Mouse (Mus musculus): ENCODE data around the gene Tcf3. TPM values are rescaled to one million over a fixed set of nuclear protein-coding genes. Genes with fewer than 3 reads are reported as not detected.

The Tcf3 gene
- total and polyA plus RNA-seq, 3 experiments, result 146 to 223 (median 207) TPM

DNA sequence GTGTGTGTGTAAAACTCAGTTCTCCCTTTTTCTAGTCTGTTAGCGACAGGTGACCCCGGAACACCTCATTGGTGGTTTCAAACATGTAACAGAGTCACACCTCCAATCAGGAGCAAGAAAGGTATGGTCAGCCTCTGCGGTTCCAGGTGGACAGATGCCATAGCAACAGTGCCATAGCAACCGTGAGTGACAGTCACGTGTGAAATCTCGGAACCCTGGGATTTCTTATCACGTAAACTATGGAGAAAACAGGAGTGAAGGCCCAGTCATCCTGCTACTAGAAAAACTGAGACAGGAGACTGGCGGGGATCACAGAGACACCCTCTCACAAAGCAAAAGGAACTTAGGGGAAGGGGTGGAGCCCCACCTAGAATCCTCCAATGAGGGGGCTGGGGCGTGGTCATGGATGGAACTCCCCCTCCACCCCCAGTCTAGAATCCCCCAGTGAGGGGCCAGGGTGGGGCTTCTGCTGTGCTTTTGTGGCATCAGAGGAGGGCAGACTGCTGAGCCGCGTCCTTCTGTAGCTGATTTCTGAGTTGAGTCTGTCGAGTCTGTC is 62.0 kb downstream of the Tcf3 start (continued):
- TF ChIP-seq USF1 (IDR thresholded peaks at IDR 0.05; ENCODE audit: low read depth, low read length) (peak; percentile 44), SMC3 (IDR thresholded peaks at IDR 0.05; ENCODE audit: low read depth, low read length) (no peak), ZNF384 (IDR thresholded peaks at IDR 0.05; ENCODE audit: low read depth, low read length) (no peak), MYC (IDR thresholded peaks at IDR 0.05; ENCODE audit: low read depth, low read length) (no peak), RCOR1 (conservative IDR thresholded peaks at IDR 0.05; ENCODE audit: low read depth, low read length) (no peak), EP300 (IDR thresholded peaks at IDR 0.05; ENCODE audit: low read length) (no peak), RAD21 (IDR thresholded peaks at IDR 0.05; ENCODE audit: low read depth, low read length) (no peak), ZC3H11A (IDR thresholded peaks at IDR 0.05; ENCODE audit: low read depth, low read length) (no peak), IRF4 (IDR thresholded peaks at IDR 0.05; ENCODE audit: low read depth, low read length) (no peak; the same call in 1 of the 2 replicates), ELF1 (IDR thresholded peaks at IDR 0.05; ENCODE audit: low read depth, low read length) (no peak), POLR2AphosphoS2 (IDR thresholded peaks at IDR 0.05; ENCODE audit: low read depth, low read length) (no peak), MEF2A (IDR thresholded peaks at IDR 0.05; ENCODE audit: borderline replicate concordance, low read depth, low read length) (no peak), GABPA (IDR thresholded peaks at IDR 0.05; ENCODE audit: insufficient replicate concordance, low read depth, low read length) (no peak), TBP (conservative IDR thresholded peaks at IDR 0.05; ENCODE audit: low read depth, low read length) (no peak)

- H3K4me3 ChIP-seq (replicated peaks in 1 of 3; ENCODE audit: low read depth in 2 of 3, low read length in 2 of 3, poor library complexity in 1 of 3), result no peak overlapping the region
- TF ChIP-seq CTCF (conservative IDR thresholded peaks at IDR 0.05 in 1 of 2, IDR thresholded peaks at IDR 0.05 in 1 of 2; ENCODE audit: low read depth in 2 of 2, low read length in 2 of 2), result peak; percentile 41 to 56; a peak in 3 of 4 replicates
- TF ChIP-seq SMC3 (IDR thresholded peaks at IDR 0.05; ENCODE audit: low read depth, low read length), result peak; percentile 39
- TF ChIP-seq MAZ (IDR thresholded peaks at IDR 0.05; ENCODE audit: low read depth, low read length), result no peak
- peak; percentile 33 for TF ChIP-seq RAD21 (IDR thresholded peaks at IDR 0.05; ENCODE audit: low read depth, low read length)
- in situ Hi-C loops (cut with MboI; ENCODE audit: low pct_ligation_motif_present, low pct_unique_long_range_greater_than_20kb, low sequenced_read_pairs) (loop anchor here (5.0 kb wide), 1 partner anchor 137 kb away; no protein-coding TSS in a partner anchor), dilution Hi-C loops (cut with MboI; ENCODE audit: extremely low pct_ligation_motif_present, extremely low pct_unique_long_range_greater_than_20kb, low sequenced_read_pairs) (no loop called here)
- no peak for DNase-seq (ENCODE audit: extremely low read depth)
- peaks cover 39% of the 10 kb centered on the region for H3K27me3 ChIP-seq (replicated peaks)
- H3K79me2 ChIP-seq (replicated peaks; ENCODE audit: control insufficient read depth, extremely low read depth, insufficient read depth, poor library complexity, severe bottlenecking), result no peaks in the 10 kb centered on the region
- H3K36me3 ChIP-seq (replicated peaks in 1 of 2; ENCODE audit: control insufficient read depth in 1 of 2, insufficient read depth in 1 of 2, low read length in 1 of 2), result no peaks in the 10 kb centered on the region
- no peak overlapping the region for H3K4me2 ChIP-seq (ENCODE audit: insufficient read depth, low read depth, poor library complexity, severe bottlenecking)
- peaks cover 9% of the 10 kb centered on the region for H3K9me3 ChIP-seq (replicated peaks; ENCODE audit: low read length)
- H3K9ac ChIP-seq (ENCODE audit: insufficient read depth, low read depth), result no peak overlapping the region
- H3K4me1 ChIP-seq (ENCODE audit: control insufficient read depth in 1 of 2, insufficient read depth in 2 of 2), result peaks cover 6 to 15% of the 10 kb centered on the region in 2 experiments
- no peak overlapping the region for H3K27ac ChIP-seq (ENCODE audit: insufficient read depth, low read depth)
Measured at GRCm38 (mm10) chr10:80369995-80370747, 63.3 kb downstream of the Tcf3 start.

DNA sequence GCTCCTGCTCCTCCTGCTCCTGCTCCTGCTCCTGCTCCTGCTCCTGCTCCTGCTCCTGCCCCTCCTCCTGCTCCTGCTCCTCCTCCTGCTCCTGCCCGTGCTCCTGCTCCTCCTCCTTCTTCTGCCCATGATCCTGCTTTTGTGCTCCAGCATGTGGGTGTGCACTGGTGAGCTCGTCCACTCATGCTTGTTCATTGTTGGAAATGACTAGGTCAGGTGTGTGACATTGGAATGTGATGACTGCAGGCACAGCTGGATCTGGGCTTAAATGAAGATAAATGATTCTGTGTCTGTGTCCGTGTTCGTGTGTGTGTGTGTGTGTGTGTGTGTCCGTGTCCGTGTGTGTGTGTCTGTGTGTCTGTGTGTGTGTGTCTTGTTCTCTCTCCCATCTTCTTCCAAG is 65.1 kb downstream of the Tcf3 start:
- Histone ChIP-seq H3K4me2 (ENCODE audit: insufficient read depth, low read depth, poor library complexity, severe bottlenecking) (no peak overlapping the region), H3K36me3 (replicated peaks in 1 of 2; ENCODE audit: control insufficient read depth in 1 of 2, insufficient read depth in 1 of 2, low read length in 1 of 2) (no peaks in the 10 kb centered on the region), H3K9ac (ENCODE audit: insufficient read depth, low read depth) (no peak overlapping the region), H3K9me3 (replicated peaks; ENCODE audit: low read length) (peaks cover 7% of the 10 kb centered on the region), H3K27ac (ENCODE audit: insufficient read depth, low read depth) (no peak overlapping the region), H3K4me3 (replicated peaks in 1 of 3; ENCODE audit: low read depth in 2 of 3, low read length in 2 of 3, poor library complexity in 1 of 3) (no peak overlapping the region), H3K27me3 (replicated peaks) (peaks cover 56% of the 10 kb centered on the region), H3K4me1 (ENCODE audit: control insufficient read depth in 1 of 2, insufficient read depth in 2 of 2) (peaks cover 6 to 15% of the 10 kb centered on the region in 2 experiments), H3K79me2 (replicated peaks; ENCODE audit: control insufficient read depth, extremely low read depth, insufficient read depth, poor library complexity, severe bottlenecking) (no peaks in the 10 kb centered on the region)
- no peak for TF ChIP-seq CHD1 (IDR thresholded peaks at IDR 0.05; ENCODE audit: low read depth, low read length)
- no peak for TF ChIP-seq USF2 (conservative IDR thresholded peaks at IDR 0.05; ENCODE audit: low read depth, low read length)
- no peak for TF ChIP-seq POLR2AphosphoS2 (IDR thresholded peaks at IDR 0.05; ENCODE audit: low read depth, low read length)
- TF ChIP-seq ZC3H11A (IDR thresholded peaks at IDR 0.05; ENCODE audit: low read depth, low read length), result no peak
- TF ChIP-seq ZKSCAN1 (IDR thresholded peaks at IDR 0.05; ENCODE audit: borderline replicate concordance, low read depth, low read length), result no peak
- TF ChIP-seq MAX (IDR thresholded peaks at IDR 0.05; ENCODE audit: low read length), result no peak
- no peak for TF ChIP-seq SMC3 (IDR thresholded peaks at IDR 0.05; ENCODE audit: low read depth, low read length)
- TF ChIP-seq NELFE (IDR thresholded peaks at IDR 0.05; ENCODE audit: low read depth, low read length), result no peak
- no peak for TF ChIP-seq GABPA (IDR thresholded peaks at IDR 0.05; ENCODE audit: insufficient replicate concordance, low read depth, low read length)
- no peak for TF ChIP-seq SIN3A (IDR thresholded peaks at IDR 0.05; ENCODE audit: low read length)
- TF ChIP-seq MAFK (IDR thresholded peaks at IDR 0.05; ENCODE audit: insufficient replicate concordance, low read length), result no peak
- in situ Hi-C loops (cut with MboI; ENCODE audit: low pct_ligation_motif_present, low pct_unique_long_range_greater_than_20kb, low sequenced_read_pairs) (no loop called here), dilution Hi-C loops (cut with MboI; ENCODE audit: extremely low pct_ligation_motif_present, extremely low pct_unique_long_range_greater_than_20kb, low sequenced_read_pairs) (no loop called here)
- no peak for DNase-seq (ENCODE audit: extremely low read depth)

Measured in CH12.LX (cell line).